Mouse (Mus musculus): ENCODE results near the gene Gm9945. TPM values are rescaled to one million over a fixed set of nuclear protein-coding genes. Genes with fewer than 3 reads are reported as not detected.

The Gm9945 gene
- polyA plus RNA-seq, 1 experiment: not detected

GRCm38 (mm10) chr11:53529253-53529557 is 49.2 kb downstream of the Gm9945 start:
- Histone ChIP-seq H3K4me3 (ENCODE audit: insufficient read depth, poor library complexity, severe bottlenecking) (no peak overlapping the region), H3ac (ENCODE audit: control insufficient read depth, insufficient read length, low read depth) (no peak overlapping the region), H3K27me3 (ENCODE audit: control insufficient read depth, insufficient read depth, insufficient read length) (no peaks in the 10 kb centered on the region), H3K79me3 (ENCODE audit: low read depth) (peaks cover 44% of the 10 kb centered on the region), H3K36me3 (ENCODE audit: control insufficient read depth, insufficient read depth) (peaks cover 17% of the 10 kb centered on the region), H3K79me2 (ENCODE audit: control insufficient read depth, insufficient read depth) (peaks cover 72% of the 10 kb centered on the region)
- TF ChIP-seq MAX (IDR thresholded peaks at IDR 0.05) (no peak), CEBPB (IDR thresholded peaks at IDR 0.05; ENCODE audit: low read depth) (no peak), CTCF (IDR thresholded peaks at IDR 0.05; ENCODE audit: control insufficient read depth, insufficient read depth, insufficient read length) (no peak), MYOG (IDR thresholded peaks at IDR 0.05; ENCODE audit: control insufficient read depth, extremely low read depth, insufficient read length) (no peak), MYOD1 (IDR thresholded peaks at IDR 0.05; ENCODE audit: control insufficient read depth, insufficient read length, low read depth) (no peak), FOSL1 (IDR thresholded peaks at IDR 0.05; ENCODE audit: insufficient read depth, low read length, poor library complexity, severe bottlenecking) (no peak), USF1 (IDR thresholded peaks at IDR 0.05; ENCODE audit: low read depth) (no peak)

- Histone ChIP-seq H3K79me3 (ENCODE audit: low read depth) (peaks cover 36% of the 10 kb centered on the region), H3K4me3 (ENCODE audit: insufficient read depth, poor library complexity, severe bottlenecking) (no peak overlapping the region), H3K27me3 (ENCODE audit: control insufficient read depth, insufficient read depth, insufficient read length) (no peaks in the 10 kb centered on the region), H3K79me2 (ENCODE audit: control insufficient read depth, insufficient read depth) (peaks cover 64% of the 10 kb centered on the region), H3K36me3 (ENCODE audit: control insufficient read depth, insufficient read depth) (peaks cover 22% of the 10 kb centered on the region), H3ac (ENCODE audit: control insufficient read depth, insufficient read length, low read depth) (no peak overlapping the region)
- no peak for TF ChIP-seq CTCF (IDR thresholded peaks at IDR 0.05; ENCODE audit: control insufficient read depth, insufficient read depth, insufficient read length)
- TF ChIP-seq FOSL1 (IDR thresholded peaks at IDR 0.05; ENCODE audit: insufficient read depth, low read length, poor library complexity, severe bottlenecking): no peak
- no peak for TF ChIP-seq USF1 (IDR thresholded peaks at IDR 0.05; ENCODE audit: low read depth)
- TF ChIP-seq MYOD1 (IDR thresholded peaks at IDR 0.05; ENCODE audit: control insufficient read depth, insufficient read length, low read depth): no peak
- no peak for TF ChIP-seq MYOG (IDR thresholded peaks at IDR 0.05; ENCODE audit: control insufficient read depth, extremely low read depth, insufficient read length)
- no peak for TF ChIP-seq CEBPB (IDR thresholded peaks at IDR 0.05; ENCODE audit: low read depth)
- TF ChIP-seq MAX (IDR thresholded peaks at IDR 0.05): no peak
Observed at GRCm38 (mm10) chr11:53530001-53530400, 50.0 kb downstream of the Gm9945 start.

Other genes with a start within 250 kb of the Gm9945 start
- 112 TPM for gene Hspa4, start 179.7 kb upstream of the Gm9945 start, polyA plus RNA-seq (2012; fragmentation: generic; extraction: Trizol)
- 8.2 TPM for gene Zcchc10, start 155.5 kb upstream of the Gm9945 start, polyA plus RNA-seq (2012; fragmentation: generic; extraction: Trizol)
- 12.1 TPM for gene Aff4, start 129.3 kb upstream of the Gm9945 start, polyA plus RNA-seq (2012; fragmentation: generic; extraction: Trizol)
- not detected for gene Leap2, start 57.0 kb upstream of the Gm9945 start, polyA plus RNA-seq (2012; fragmentation: generic; extraction: Trizol)
- 664 TPM for gene Uqcrq, start 49.3 kb upstream of the Gm9945 start, polyA plus RNA-seq (2012; fragmentation: generic; extraction: Trizol)
- 0.70 TPM for gene Gdf9, start 49.1 kb upstream of the Gm9945 start, polyA plus RNA-seq (2012; fragmentation: generic; extraction: Trizol)
- gene Gm10447, start 23.1 kb upstream of the Gm9945 start, polyA plus RNA-seq (2012; fragmentation: generic; extraction: Trizol): not detected
- gene Shroom1, start 23.0 kb upstream of the Gm9945 start, polyA plus RNA-seq (2012; fragmentation: generic; extraction: Trizol): 0.82 TPM
- gene Gm9837, start 9.7 kb upstream of the Gm9945 start, polyA plus RNA-seq (2012; fragmentation: generic; extraction: Trizol): not detected
- not detected for gene Sowaha, start 108 bp downstream of the Gm9945 start, polyA plus RNA-seq (2012; fragmentation: generic; extraction: Trizol)
- 32.7 TPM for gene Sept8, start 39.1 kb downstream of the Gm9945 start, polyA plus RNA-seq (2012; fragmentation: generic; extraction: Trizol)
- 7.9 TPM for gene Kif3a, start 87.2 kb downstream of the Gm9945 start, polyA plus RNA-seq (2012; fragmentation: generic; extraction: Trizol)
- gene Il4, start 138.5 kb downstream of the Gm9945 start, polyA plus RNA-seq (2012; fragmentation: generic; extraction: Trizol): not detected
- gene Il13, start 154.5 kb downstream of the Gm9945 start, polyA plus RNA-seq (2012; fragmentation: generic; extraction: Trizol): not detected
- 7.9 TPM for gene Rad50, start 227.2 kb downstream of the Gm9945 start, polyA plus RNA-seq (2012; fragmentation: generic; extraction: Trizol)
- not detected for gene Il5, start 240.6 kb downstream of the Gm9945 start, polyA plus RNA-seq (2012; fragmentation: generic; extraction: Trizol)

All from C2C12 (cell line).